Mouse (Mus musculus): ENCODE results near the gene Cntnap5a.

The Cntnap5a gene

DNA sequence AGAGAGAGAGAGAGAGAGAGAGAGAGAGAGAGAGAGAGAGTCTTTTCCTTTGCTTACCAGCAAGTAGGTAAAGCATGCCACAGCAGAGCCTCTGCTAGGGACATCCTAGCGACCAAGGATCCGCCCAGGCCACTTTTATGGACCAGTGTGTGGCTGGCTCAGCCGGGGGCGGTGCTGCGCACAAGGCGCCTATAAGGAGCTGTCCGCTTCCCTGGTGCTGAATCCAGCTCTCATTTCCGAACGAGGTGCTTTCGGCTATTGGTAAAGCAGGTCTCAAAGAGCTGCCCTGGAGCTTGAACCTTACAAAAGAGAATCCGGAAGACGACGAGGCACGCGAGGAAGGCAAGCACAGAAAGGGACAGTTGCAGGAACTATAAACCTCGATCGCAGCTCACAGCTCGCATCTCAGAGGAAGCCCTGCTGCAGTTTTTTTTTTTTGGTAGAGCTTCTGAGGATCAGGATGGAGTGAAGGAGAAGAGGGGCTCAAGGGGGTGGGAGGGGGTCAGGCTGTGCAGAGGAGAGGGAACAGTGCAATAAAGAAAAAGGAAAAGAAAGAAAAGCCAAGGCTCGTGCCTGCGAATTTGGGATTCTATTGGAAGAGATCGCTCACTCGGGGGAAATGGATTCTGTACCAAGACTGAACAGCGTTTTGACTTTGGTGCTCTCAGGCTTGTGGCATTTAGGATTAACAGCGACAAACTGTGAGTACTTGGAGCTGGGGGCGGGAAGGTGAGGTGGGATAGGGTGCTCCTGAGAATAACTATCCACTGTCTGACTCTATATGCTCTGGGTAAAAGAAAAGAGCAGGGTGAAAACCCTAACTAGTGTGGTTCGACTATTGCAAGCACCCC, at the start of gene Cntnap5a:
Gene Cntnap5a (plus strand): TSS at position 239 of the 851 bp plus-strand sequence.
- DNase-seq: peak; percentile 62

DNA sequence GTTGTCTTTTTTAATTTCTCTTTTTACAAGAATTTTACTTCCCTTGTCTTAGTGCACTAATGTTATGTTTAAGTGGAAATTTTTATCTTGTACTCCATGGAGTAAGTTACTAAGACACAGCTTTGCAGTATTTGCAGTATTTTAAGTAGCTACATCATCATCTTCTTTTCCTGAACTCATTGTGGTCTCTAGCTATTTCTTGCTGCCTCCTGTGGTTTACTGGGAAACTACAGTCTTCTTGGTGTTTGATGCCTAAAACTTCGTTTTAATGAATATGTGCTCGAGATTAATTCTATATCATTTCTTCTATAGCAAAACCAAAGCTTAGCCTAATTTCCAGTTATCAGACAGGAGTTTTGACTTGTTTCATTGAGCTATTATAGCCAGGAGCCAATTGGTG, 37.6 kb upstream of the Cntnap5a start:
- no peak for DNase-seq

DNA sequence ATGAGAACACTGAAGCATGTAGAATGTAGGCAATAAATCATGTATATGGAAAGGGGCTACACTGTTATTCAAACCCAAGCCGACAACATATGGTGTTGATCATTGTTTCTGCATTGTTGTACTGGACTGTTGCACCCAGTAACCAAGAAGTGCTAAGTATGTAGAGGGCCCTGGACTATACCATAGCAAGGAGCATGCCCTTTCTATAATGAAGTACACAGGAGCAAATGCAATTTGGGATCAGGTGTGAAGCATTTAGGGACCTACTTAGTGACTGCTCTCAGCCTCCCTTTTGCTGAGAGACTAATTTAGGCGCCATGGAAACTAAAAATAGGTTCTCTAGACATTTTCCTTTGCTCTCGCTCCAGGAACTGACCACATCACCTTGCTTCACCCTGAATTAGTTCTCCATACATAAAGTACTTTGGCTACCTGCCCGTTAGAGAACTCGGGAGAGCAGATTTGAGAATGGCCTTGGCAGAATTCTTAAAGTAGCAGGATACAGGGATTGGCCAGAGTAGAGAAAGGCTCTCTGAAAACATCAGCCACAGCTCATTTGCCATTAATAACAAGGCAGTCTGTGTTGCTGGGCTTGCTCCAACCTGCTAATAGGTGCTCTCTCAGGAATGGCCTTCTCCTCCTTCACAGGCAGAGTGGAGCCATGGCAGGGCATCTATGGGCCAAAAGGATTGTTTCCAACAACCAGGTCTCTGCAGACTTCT, 26.1 kb upstream of the Cntnap5a start:
- peak; percentile 71 for DNase-seq

DNA sequence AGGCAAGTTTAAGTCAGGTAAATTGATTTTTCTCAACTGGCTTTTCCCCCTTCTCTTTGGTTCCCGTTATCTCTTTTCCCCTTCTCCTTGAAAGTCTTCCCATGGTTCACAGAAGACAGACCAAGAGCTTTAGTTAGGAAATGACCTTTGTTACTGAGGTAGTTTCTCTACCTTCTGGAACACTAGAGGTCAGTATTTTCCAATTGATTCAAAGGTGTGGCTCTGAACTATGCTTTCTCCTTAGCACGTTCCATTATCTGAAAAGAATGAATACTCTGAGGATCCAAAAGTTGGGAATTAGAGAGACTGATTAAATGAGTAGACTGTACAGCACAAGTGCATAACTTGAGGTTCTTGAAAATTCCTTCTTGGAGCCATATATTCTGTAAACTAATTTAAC, 1.9 kb downstream of the Cntnap5a start:
- no peak for DNase-seq

DNA sequence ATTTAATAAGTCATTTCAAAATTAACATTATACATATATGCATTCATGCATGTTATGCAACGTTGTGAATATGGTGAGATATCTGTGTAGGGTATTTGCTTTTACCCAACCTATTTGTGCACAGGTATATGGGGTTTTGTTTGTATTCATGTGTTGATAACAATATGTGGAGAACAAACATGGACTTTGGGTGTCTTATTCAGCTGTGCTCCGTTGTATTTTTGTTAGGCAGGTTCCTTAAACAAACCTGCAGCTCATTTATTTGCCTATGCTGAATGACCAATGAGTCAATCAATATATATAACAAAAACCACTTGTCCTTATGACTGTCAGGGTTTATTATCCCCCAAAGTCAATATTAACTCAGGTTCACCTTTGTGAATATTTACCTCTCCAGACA, 15.2 kb downstream of the Cntnap5a start:
- DNase-seq: no peak

DNA sequence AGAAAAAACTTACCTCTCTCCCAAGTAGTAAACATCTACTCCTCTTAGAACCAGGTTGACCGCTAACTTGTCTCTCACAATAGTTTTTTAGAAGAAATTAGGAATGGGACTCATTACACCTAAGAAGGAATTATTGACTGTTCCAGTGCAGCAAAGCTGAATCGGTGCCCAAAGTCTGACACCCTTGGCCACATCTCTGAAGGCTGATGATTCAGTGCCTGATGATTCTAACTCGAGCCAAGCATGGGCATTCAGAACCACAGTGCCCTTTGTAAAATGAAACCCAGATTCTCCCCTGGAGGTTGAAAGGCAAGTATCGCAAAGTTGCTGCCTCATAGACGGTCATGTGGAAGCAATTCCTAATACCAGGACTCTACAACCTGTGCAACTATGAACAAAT, 58.0 kb downstream of the Cntnap5a start:
- no peak for DNase-seq

DNA sequence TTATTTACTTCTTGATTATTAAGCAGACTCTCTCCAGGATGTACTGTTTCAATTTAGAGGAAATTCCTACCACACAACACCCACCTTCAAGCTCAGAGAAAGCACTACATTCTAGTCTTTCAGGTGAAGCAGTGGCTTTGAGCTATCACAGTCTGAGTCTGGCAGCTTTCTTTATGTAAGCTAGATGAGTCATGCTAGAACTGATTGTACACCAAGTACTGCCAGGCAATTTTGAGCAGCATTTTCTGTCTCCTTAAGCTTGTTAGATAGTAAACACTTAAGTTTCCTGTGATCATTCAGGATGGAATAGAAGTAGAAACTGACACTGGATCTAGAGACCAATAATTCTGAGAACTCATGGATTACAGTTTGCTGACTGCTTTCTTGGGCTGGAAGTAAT, 61.0 kb downstream of the Cntnap5a start:
- DNase-seq: no peak

DNA sequence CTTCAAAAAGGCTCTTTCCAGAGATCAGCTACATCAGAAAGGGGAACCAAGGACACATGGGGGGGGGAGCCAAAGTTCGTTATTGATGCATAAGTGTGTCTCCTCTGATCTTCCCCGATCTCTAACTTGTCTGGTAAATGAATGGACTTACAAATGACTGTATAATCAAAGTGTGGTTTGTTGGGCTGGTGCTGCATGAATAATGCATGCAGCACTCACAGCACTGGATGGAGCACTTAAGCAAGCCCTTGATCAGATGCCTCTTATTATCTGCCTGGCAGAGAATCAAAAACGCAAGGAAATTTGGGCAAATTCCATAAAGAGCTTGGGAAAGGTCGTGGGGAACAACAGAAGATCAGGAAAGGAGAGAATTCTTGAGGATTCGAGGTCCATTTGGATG, 100.2 kb downstream of the Cntnap5a start:
- no peak for DNase-seq

DNA sequence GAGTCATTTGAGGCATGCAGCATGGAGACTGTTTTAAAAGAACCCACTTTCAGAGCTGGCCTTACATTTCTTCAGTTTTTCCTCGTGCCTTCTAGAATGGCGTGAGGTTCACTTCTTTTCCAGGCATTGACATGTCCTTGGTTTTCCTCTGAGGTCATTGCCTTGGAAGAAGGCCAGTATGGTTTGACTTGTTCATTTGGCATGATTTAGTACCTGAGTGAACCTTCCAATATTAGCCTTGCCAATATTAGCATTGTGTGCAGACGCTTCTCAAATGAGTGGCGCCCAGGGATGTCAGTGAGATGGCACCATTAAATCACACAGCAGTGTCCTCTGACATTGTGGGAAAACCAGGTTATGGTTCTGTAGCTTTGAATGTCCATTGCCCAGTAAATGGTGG, 158.0 kb downstream of the Cntnap5a start:
- DNase-seq: no peak

DNA sequence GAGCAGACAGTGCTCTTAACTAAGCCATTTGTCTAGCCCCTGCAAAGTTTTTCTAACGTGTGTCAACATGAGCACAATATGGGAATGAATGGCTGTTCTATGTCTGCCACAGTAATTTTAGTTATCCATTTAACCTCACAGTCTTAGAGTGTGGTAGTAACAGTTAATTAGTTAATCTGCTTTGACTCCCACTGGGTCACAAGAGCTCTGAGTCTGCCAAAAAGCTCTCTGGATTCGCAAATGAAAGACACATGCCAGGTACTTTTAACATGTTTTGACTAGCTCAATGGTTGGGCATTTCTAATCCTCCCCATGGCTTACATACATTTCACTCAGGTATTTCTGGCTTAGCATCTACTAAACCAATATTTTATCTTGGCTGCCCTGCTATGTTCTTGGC, 163.0 kb downstream of the Cntnap5a start:
- no peak for DNase-seq

DNA sequence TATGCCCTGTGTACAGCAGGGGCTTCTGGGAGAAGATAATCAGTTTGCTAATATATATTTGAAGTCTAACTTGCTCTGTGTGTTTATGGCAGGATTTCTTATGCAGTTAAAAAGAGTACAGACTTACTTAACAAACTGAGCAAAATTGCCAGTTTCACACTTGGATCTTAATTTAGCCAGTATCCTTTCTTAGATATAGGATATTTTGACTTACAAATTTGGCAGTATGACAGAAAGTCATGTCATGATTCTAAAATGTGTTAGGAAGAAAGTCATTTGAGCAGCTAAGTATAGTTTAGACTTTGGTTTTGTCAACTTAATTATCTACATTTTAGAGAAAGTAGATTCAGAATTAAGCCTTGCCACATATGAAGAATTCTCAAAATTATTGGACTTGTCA, 167.7 kb downstream of the Cntnap5a start:
- DNase-seq: no peak

DNA sequence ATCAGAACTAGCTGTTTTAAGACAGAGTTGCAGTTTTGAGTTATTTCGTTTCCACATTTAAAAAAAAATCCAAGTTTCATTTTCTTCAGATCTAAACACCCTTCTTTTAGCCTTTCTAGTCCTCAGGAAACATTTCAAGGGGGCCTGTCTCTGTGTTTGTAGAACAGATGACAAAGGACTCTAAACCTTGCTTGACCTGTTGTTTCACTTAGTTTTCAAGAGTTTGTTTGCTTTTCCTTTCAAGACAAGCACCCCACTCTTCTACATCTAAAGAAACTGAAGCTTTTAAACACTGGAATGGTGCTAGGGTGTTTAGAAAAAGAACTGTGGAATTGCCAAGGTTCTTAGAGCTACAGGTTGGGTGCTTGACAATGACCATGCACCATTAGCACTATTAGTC, 233.8 kb downstream of the Cntnap5a start:
- no peak for DNase-seq

DNA sequence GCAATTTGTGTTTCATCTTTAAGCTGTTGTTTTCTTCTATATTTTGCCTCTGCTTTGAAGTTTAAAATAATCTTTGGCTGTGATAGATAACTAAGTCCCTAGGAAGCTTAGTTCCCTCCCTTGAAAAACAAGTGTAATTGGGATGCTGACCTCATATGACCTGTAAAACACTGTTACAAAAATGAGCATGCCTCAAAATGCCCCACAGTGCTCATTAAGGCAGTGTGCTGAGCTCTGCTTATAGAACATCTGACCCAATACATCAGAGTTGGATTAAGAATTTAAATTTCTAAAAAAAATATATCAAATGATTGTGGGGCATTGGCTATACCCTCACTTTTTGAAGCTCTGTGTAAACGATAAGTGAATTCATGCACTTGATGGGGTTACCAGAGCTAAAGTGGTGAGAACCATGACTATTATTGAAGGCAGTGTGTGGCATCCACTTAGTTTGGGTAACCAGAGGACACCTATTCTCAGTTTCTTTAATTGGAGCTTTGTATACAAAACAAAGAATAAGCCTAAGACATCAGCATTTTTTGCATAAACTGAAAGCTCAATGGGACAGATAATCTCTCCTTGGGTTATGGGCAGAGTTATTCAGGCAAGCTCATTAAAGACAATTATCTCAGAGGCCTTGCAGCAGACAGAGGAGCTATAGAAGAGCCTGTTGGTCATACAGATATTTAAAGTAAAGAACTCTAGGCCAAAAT, 241.6 kb downstream of the Cntnap5a start:
- no peak for DNase-seq

DNA sequence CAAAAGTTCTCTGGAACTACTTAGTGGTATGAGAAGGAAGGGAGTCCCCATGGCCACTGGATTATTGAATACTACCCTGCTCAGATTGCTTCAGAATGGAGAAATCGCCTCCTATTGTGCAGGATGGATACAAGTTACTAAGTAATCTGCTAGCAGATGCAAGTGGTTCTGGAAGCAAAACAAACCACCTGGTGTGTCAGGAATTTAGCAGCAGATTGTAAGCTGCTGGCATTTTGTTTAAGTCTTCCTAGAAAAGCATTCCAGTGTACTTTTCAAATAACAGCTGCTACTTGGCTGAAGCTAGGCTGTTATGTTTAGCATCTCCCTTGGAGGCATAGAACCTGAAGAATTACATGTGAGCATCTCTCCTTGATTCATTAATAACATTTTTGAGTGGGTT, 247.5 kb downstream of the Cntnap5a start:
- DNase-seq: no peak

DNA sequence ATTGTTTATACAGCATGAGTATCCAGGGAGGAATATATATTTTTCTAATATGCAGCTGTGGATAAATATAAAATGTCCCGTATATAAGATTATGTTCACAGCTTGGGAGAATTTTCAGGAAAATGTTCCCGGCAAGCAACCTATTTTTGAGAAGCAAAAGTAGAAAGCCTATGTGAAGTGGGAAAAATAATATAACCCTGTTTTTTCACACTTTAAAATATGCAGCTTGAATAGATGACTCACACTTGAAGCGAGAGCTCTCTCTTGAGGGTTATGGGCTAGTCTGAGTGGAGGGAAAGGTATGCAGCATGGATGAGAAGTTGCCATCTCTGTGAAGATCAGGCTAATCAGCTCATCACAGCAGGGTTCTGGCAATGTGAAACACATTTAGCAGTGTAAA, 261.3 kb downstream of the Cntnap5a start:
- no peak for DNase-seq

DNA sequence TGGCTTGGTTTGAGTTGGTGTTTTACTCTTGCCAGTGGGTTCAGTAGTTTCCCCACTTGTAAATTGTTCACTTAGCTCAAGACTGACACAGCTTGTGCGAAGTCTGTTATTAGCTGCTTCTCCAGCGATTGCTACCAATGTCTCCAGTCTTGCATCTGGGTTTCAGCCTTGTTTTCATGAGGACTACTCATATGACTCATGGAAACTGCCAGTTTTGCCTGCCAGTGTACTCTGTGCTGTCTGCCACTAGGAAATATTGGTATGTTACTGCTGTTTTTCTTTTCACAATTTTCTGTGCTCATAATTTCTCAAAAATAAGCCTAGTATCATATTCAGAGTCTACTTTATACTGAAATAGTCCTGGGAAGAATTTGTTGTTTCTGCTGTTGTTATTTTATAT, 272.0 kb downstream of the Cntnap5a start:
- DNase-seq: no peak

DNA sequence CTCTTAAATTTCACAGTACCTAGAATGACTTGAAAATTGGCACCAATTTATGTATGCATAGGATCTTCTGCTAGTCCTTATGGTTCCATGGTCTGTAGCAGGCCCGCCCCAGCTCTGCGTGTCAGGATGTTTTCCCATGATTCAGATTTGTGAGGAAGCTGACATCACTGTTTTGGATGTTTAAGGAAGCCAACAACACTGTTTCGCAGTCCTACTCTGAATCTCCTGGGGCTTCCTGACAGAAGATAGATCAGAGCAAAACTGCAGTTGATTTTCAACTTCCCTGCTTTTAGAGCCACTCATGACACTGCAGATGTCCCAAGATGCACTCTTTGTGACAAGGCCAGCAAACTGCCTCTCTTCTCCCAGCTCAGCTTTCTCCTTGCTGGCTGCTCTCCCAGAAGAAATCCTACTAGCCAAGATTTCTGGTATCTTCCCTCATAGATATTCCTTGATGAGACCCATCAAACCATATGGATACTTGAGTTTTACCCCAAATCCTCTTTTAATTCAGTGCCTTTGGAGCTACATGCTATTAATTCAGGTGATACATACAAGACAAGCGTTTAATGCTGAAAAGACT, 280.5 kb downstream of the Cntnap5a start:
- peak; percentile 89 for DNase-seq

DNA sequence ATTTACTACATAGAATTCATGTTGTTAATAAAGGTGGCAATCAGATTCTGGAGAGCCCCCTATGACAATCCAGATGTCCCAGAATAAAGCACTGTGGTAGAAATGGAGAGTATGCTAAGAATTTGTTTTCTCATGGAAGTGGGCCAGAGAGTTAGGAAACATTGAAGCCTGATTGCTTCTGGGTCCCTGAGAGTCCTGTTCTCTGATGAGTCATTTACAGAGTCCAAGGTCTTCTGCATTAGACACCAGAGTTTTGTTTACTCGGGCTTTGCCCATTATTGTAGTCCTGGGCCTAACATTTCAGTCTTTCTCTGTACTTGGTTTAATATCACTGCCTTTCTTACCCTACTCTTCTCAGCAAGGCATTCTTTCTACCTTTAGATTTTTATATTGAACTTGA, 305.6 kb downstream of the Cntnap5a start:
- DNase-seq: no peak

DNA sequence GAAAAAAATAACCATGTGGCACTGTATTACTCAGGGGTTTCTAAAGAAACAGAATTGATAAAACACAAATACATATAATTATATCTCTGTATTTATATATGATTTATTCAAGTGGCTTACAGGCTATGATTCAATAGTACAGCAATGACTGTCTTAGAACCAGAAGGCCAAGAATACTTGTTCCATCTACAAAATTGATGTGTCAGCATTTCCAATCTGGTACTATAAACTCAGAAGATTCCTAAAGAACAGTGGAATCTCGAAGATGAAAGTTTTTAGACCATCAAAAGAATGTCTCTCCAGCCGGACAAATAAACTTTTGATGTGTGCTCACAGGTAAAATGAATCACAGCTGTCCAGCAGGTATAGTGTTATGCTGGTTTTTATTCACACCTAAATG, 331.2 kb downstream of the Cntnap5a start:
- no peak for DNase-seq

DNA sequence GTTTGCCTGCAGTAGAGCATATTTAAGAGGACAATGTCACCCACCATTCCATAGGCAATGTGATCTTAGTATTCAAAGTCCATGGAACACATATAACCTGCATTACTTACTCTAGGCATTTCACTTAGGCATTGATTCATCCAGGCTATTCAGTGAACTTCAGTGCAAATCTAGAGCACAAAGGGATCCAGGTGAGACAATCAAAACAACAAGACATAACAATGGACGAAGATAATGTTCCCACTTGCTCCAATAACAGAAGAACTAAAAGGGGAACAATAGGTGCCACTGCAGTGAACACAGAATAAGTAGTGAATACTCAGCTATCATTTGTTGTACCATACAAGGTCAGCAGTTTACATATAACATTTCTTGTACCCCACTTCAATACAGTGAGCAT, 345.1 kb downstream of the Cntnap5a start:
- DNase-seq: no peak

DNA sequence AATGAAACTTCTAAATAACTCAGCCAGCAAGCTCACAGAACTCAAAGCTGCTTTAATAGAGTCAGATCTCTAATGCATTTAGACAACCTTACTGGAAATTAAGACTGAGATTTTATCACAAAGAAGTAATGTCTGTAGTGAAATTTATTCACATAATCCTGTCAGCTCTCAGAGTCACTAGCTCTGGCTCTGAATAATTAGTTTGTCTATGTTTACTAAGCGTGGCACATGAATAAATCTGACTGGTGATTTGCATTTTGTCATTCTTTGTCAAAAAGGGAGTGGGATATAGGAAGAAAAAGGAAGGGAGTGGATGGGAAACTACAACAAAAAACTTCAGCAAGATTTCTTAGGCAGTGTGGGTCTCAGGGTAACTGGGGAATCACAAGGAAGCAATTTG, 351.3 kb downstream of the Cntnap5a start:
- no peak for DNase-seq

DNA sequence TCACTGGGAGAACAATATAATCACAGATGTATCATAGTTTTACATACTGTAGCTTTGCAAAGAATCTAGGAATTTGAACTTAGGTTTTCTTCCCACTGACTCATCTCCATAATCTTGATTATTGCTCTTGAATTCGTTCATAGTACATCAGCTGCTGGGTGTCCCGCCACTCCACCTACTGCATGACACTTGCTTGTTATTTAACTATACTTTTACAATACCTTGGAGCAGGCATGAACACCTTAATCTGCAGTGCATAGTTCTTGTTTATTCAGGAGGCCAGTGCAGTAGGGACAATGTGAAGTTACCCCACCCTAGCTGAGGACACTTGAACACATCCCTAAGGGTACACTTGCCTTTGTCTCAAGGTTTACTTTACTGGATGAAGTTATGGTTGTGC, 352.3 kb downstream of the Cntnap5a start:
- peak; percentile 74 for DNase-seq

DNA sequence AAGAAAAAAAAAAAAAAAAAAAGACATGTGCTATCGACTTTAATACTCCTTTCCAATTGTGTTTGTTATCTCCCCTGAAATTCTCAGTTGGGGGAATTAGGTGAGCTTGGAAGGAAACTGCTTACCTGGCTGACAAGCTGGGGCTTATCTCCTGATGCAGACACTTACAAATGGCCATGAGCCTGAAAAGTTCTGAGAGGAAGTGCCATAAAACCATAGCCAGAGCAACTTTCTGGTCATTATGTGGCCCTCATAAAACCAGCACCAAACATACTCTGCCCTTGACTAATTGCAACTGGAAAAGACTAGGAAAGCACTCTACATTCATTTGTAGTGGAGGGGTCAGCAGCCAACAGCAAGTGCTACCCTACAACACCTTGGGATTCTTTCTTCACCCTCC, 359.5 kb downstream of the Cntnap5a start:
- no peak for DNase-seq

All from heart, adult 11 months (tissue).